Comparison of ENCODE assay signal across 8 mouse cellular contexts in genomic region chr7:67549073-67549561, GRCm38 (mm10).
DNase-seq lines count a peak whose midpoint lies in the region; ATAC-seq lines count a peak whose summit lies in the region.

No protein-coding gene starts in this region.

- 38% methylated on average over 6 of the region's 6 CpGs for WGBS in embryonic facial prominence, embryonic 10.5 days
- WGBS in midbrain, embryonic 16.5 days, result 26% methylated on average over 6 of the region's 6 CpGs

- no peak overlapping the region for H3K9ac ChIP-seq in midbrain, embryonic 16.5 days (ENCODE audit: low read depth, low read length)

- no peak overlapping the region for H3K4me3 ChIP-seq in embryonic facial prominence, embryonic 10.5 days
- no peak overlapping the region for H3K4me3 ChIP-seq in midbrain, embryonic 16.5 days (ENCODE audit: low read depth, low read length)

- H3K27me3 ChIP-seq in embryonic facial prominence, embryonic 10.5 days (replicated peaks; ENCODE audit: low read depth, poor library complexity, severe bottlenecking), result no peaks in the 10 kb centered on the region
- no peaks in the 10 kb centered on the region for H3K27me3 ChIP-seq in midbrain, embryonic 16.5 days (ENCODE audit: control insufficient read depth, insufficient read depth, low read depth, low read length)

- H3K27ac ChIP-seq in embryonic facial prominence, embryonic 10.5 days (replicated peaks), result no peak overlapping the region
- H3K27ac ChIP-seq in midbrain, embryonic 16.5 days (ENCODE audit: low read length), result no peak overlapping the region

- intact Hi-C loops in left cerebral cortex, postnatal 25 days (cut with DNase I), result loop anchor here (2.0 to 5.0 kb wide), 3 partner anchors 83 to 307 kb away; partner anchors contain the start of gene Mef2a

- peak; percentile 38 for DNase-seq in CD4-positive, CD25-positive, alpha-beta regulatory T cell, adult 2 months (ENCODE audit: low read depth, low spot score)
- DNase-seq in embryonic facial prominence, embryonic 10.5 days (ENCODE audit: low spot score), result peak; percentile 57
- DNase-seq in heart, adult 11 months, result peak; percentile 98
- peak; percentile 76 for DNase-seq in kidney, adult 11 months
- DNase-seq in left cerebral cortex, postnatal 25 days (ENCODE audit: low spot score in 2 of 2), result peak; percentile 85 to 95
- DNase-seq in spleen, postnatal 36 days (ENCODE audit: low spot score in 2 of 2), result peak; percentile 23 to 35

- H3K36me3 ChIP-seq in embryonic facial prominence, embryonic 10.5 days (replicated peaks), result no peaks in the 10 kb centered on the region
- H3K36me3 ChIP-seq in midbrain, embryonic 16.5 days (ENCODE audit: control insufficient read depth, insufficient read depth, low read length), result no peaks in the 10 kb centered on the region

- peaks cover 7% of the 10 kb centered on the region; the same call in 1 of the 2 replicates for H3K4me1 ChIP-seq in embryonic facial prominence, embryonic 10.5 days
- H3K4me1 ChIP-seq in midbrain, embryonic 16.5 days (ENCODE audit: control insufficient read depth, insufficient read depth, low read length), result peaks cover 6% of the 10 kb centered on the region

- no peaks in the 10 kb centered on the region for H3K9me3 ChIP-seq in embryonic facial prominence, embryonic 10.5 days
- no peaks in the 10 kb centered on the region for H3K9me3 ChIP-seq in midbrain, embryonic 16.5 days (replicated peaks; ENCODE audit: control insufficient read depth, low read length, poor library complexity, severe bottlenecking)

- no peak overlapping the region for H3K4me2 ChIP-seq in midbrain, embryonic 16.5 days (ENCODE audit: low read length)

- ATAC-seq in CD4-positive, CD25-positive, alpha-beta regulatory T cell, adult 4 months, result no peak
- ATAC-seq in midbrain, embryonic 16.5 days, result peak; percentile 90

Comparison
In these comparisons a context has a peak if more than half of its experiments do, and no peak if none do; other contexts are left out.
1. DNase-seq: peak in every context shown above with its lines; median percentile 98 in heart, adult 11 months; 90 in left cerebral cortex, postnatal 25 days; 76 in kidney, adult 11 months; 57 in embryonic facial prominence, embryonic 10.5 days; 38 in CD4-positive, CD25-positive, alpha-beta regulatory T cell, adult 2 months; 29 in spleen, postnatal 36 days.